Mouse (Mus musculus): Measurements from ENCODE around the gene Gm10139.
"Not testable (repeated sequence)": the region's sequence is repeated elsewhere in the genome, so short reads cannot be mapped to it uniquely, and the experiment has no call there.

Gm10139 gene

GRCm38 (mm10) chr13:65512378-65512777 lies at the start of gene Gm10139:
Gm10139 (plus strand) TSS chr13:65512678.
- not testable (repeated sequence) for DNase-seq

DNA sequence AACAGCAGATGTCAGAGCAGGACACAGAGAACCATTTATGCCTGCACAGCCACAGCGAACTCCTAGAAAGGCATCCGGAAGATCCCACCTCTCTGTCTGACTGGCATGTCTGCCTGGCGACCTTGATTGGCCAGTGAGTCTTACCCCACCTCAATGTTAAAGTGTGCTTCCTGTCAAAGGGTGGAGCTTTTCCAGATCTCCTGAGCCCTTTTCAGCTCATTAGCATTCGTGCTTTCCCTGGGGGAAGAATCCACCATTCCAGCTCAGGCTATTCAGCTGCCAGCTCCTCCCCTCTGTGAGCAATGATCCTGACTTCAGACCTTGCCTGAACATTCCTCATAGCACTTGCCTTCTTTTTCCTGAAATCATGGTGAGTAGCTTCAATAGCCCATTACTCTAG lies 45.2 kb downstream of the Gm10139 start:
- DNase-seq = not testable (repeated sequence)

All from kidney, adult 9 months (tissue).